Mouse (Mus musculus) heart, embryonic 12.5 days (tissue): ENCODE measurements around the gene Ccdc80. TPM values are rescaled to one million over a fixed set of nuclear protein-coding genes. Genes with fewer than 3 reads are reported as not detected.

Experiments
- ATAC-seq: fragments of 200-750 bp; cut with Nextera tagmentation; 2 replicates; pipeline ENCODE4 v1.8.0; 2017; ENCODE audit warnings: moderate TSS enrichment, moderate library complexity; ENCODE audit not compliant: insufficient number of reproducible peaks, low FRiP score
- H3K27ac ChIP-seq: fragments of 300-500 bp; sonication (generic); 2 replicates; pipeline ENCODE4 v1.5.1; 2016; ENCODE audit warnings: mild to moderate bottlenecking, moderate library complexity; ENCODE audit not compliant: poor library complexity, severe bottlenecking
- H3K27me3 ChIP-seq: fragments of 300-500 bp; sonication (generic); replicated peaks from 2 replicates; pipeline ENCODE4 v1.6.1; 2016; ENCODE audit warnings: mild to moderate bottlenecking, moderate library complexity
- H3K36me3 ChIP-seq: fragments of 300-500 bp; sonication (generic); 2 replicates; pipeline ENCODE4 v1.6.1; 2016; ENCODE audit warnings: mild to moderate bottlenecking, moderate library complexity
- H3K4me1 ChIP-seq: fragments of 300-500 bp; sonication (generic); replicated peaks from 2 replicates; pipeline ENCODE4 v1.6.1; 2016; ENCODE audit warnings: mild to moderate bottlenecking
- H3K4me2 ChIP-seq: fragments of 300-500 bp; sonication (generic); 2 replicates; pipeline ENCODE4 v1.6.1; 2016; ENCODE audit warnings: mild to moderate bottlenecking, moderate library complexity
- H3K4me3 ChIP-seq: fragments of 300-500 bp; sonication (generic); 2 replicates; pipeline ENCODE4 v1.5.1; 2016; ENCODE audit warnings: mild to moderate bottlenecking
- H3K9ac ChIP-seq: fragments of 300-500 bp; sonication (generic); 2 replicates; pipeline ENCODE4 v1.6.1; 2016; ENCODE audit warnings: mild to moderate bottlenecking, moderate library complexity
- H3K9me3 ChIP-seq: fragments of 300-500 bp; sonication (generic); replicated peaks from 2 replicates; pipeline ENCODE4 v1.6.1; 2016; ENCODE audit warnings: mild to moderate bottlenecking, moderate library complexity
- WGBS: fragments of 180-500 bp; shearing (Covaris S2); methylation state at CpG from one replicate; pipeline ENCODE4 v1.1.7; 2016; 5-methylcytosine and 5-hydroxymethylcytosine counted together
- polyA plus RNA-seq: library from polyadenylated mRNA; unstranded; fragments of >200 nt; fragmentation: Nextera tagmentation; extraction: Ambion mirVana; gene quantifications from 2 replicates; pipeline ENCODE4 v1.2.1, GENCODE M21; 2016

The Ccdc80 gene
- polyA plus RNA-seq, 1 experiment from 2014 or later: 102 TPM

GRCm38 (mm10) chr16:45154741-45155250, 61.6 kb downstream of the Ccdc80 start:
- H3K4me2 ChIP-seq: no peak overlapping the region
- peaks cover 26% of the 10 kb centered on the region for H3K36me3 ChIP-seq
- no peak overlapping the region for H3K9ac ChIP-seq
- no peak overlapping the region for H3K27ac ChIP-seq
- no peak overlapping the region for H3K4me3 ChIP-seq
- no peaks in the 10 kb centered on the region for H3K27me3 ChIP-seq
- ATAC-seq: no peak
- H3K4me1 ChIP-seq: peaks cover 7% of the 10 kb centered on the region
- no peaks in the 10 kb centered on the region for H3K9me3 ChIP-seq
- 64% methylated on average over 3 of the region's 3 CpGs for WGBS

GRCm38 (mm10) chr16:45158136-45158521, 64.9 kb downstream of the Ccdc80 start:
- Histone ChIP-seq H3K4me2 (peak overlapping the region; percentile 82), H3K4me1 (peaks cover 16% of the 10 kb centered on the region), H3K4me3 (peak overlapping the region; percentile 99), H3K27ac (peak overlapping the region; percentile 95), H3K36me3 (peaks cover 15% of the 10 kb centered on the region; the same call in 1 of the 2 replicates), H3K27me3 (no peaks in the 10 kb centered on the region), H3K9ac (peak overlapping the region; percentile 69), H3K9me3 (no peaks in the 10 kb centered on the region)
- peak; percentile 78 for ATAC-seq
- under 1% methylated on average over 20 of the region's 20 CpGs for WGBS

- under 1% methylated on average over 60 of the region's 64 CpGs for WGBS
- Histone ChIP-seq H3K9ac (peak within 1 kb of the TSS; percentile 91), H3K36me3 (peaks cover 15% of the 10 kb centered on the region; the same call in 1 of the 2 replicates), H3K9me3 (no peaks in the 10 kb centered on the region), H3K27ac (peak within 1 kb of the TSS; percentile 95), H3K27me3 (no peaks in the 10 kb centered on the region), H3K4me3 (peak within 1 kb of the TSS; percentile 99), H3K4me1 (peaks cover 16% of the 10 kb centered on the region), H3K4me2 (peak within 1 kb of the TSS; percentile 86)
- ATAC-seq: peak; percentile 99
Measured at GRCm38 (mm10) chr16:45158522-45159388, 65.6 kb downstream of the Ccdc80 start, which contains the start of the genes Slc35a5 and Atg3. TSS of gene Slc35a5 (minus strand) at chr16:45158706. TSS of gene Atg3 (plus strand) at chr16:45158785.

GRCm38 (mm10) chr16:45159389-45159716, 66.2 kb downstream of the Ccdc80 start:
- no peak for ATAC-seq
- H3K36me3 ChIP-seq: peaks cover 12% of the 10 kb centered on the region; the same call in 1 of the 2 replicates
- peak overlapping the region; percentile 91 for H3K9ac ChIP-seq
- H3K4me1 ChIP-seq: peaks cover 16% of the 10 kb centered on the region
- no peaks in the 10 kb centered on the region for H3K9me3 ChIP-seq
- H3K4me3 ChIP-seq: peak overlapping the region; percentile 99
- peak overlapping the region; percentile 86 for H3K4me2 ChIP-seq
- H3K27ac ChIP-seq: peak overlapping the region; percentile 95
- H3K27me3 ChIP-seq: no peaks in the 10 kb centered on the region
- WGBS: 5% methylated on average over 11 of the region's 11 CpGs

Other genes with a start within 250 kb of the Ccdc80 start
- 0.37 and 0.39 TPM in 2 replicates for gene Cd200r2, start 226.3 kb upstream of the Ccdc80 start, polyA plus RNA-seq
- gene Cd200r3, start 149.7 kb upstream of the Ccdc80 start, polyA plus RNA-seq: 0.13 and 0.27 TPM in 2 replicates
- 15.2 and 19.6 TPM in 2 replicates for gene Slc35a5, start 65.3 kb downstream of the Ccdc80 start, polyA plus RNA-seq
- 31.2 and 35.0 TPM in 2 replicates for gene Atg3, start 65.4 kb downstream of the Ccdc80 start, polyA plus RNA-seq
- 0.06 TPM in 1 of 2 replicates, not detected in the other for gene Btla, start 130.9 kb downstream of the Ccdc80 start, polyA plus RNA-seq